Mouse (Mus musculus) hindbrain, postnatal 0 days (tissue): ENCODE measurements around the gene Psma7. TPM values are rescaled to one million over a fixed set of nuclear protein-coding genes. Genes with fewer than 3 reads are reported as not detected.

Source experiments
- ATAC-seq: fragments of 200-750 bp; cut with Nextera tagmentation; 2 replicates; pipeline ENCODE4 v1.8.0; 2017; ENCODE audit warnings: mild to moderate bottlenecking, moderate TSS enrichment, moderate library complexity
- DNase-seq: peaks from one replicate; pipeline ENCODE4 v3.0.0-alpha.2; 2015; ENCODE audit warnings: low spot score
- H3K27ac ChIP-seq: fragments of 300-500 bp; sonication (generic); 2 replicates; pipeline ENCODE4 v1.5.1; 2014; ENCODE audit warnings: mild to moderate bottlenecking
- H3K27me3 ChIP-seq: fragments of 300-500 bp; sonication (generic); 2 replicates; pipeline ENCODE4 v1.6.1; 2014; ENCODE audit warnings: low read length, mixed read lengths; ENCODE audit not compliant: insufficient read depth
- H3K36me3 ChIP-seq: fragments of 300-500 bp; sonication (generic); 2 replicates; pipeline ENCODE4 v1.6.1; 2014; ENCODE audit warnings: low read length, mixed read lengths; ENCODE audit not compliant: insufficient read depth
- H3K4me1 ChIP-seq: fragments of 300-500 bp; sonication (generic); 2 replicates; pipeline ENCODE4 v1.6.1; 2014; ENCODE audit warnings: antibody characterized with exemption, low read length, mixed read lengths; ENCODE audit not compliant: insufficient read depth
- H3K4me2 ChIP-seq: fragments of 300-500 bp; sonication (generic); 2 replicates; pipeline ENCODE4 v1.6.1; 2014; ENCODE audit warnings: low read depth, mild to moderate bottlenecking, low read length, moderate library complexity, mixed read lengths
- H3K4me3 ChIP-seq: fragments of 300-500 bp; sonication (generic); 2 replicates; pipeline ENCODE4 v1.5.1; 2014; ENCODE audit warnings: low read length
- H3K9ac ChIP-seq: fragments of 300-500 bp; sonication (generic); replicated peaks from 2 replicates; pipeline ENCODE4 v1.6.1; 2014; ENCODE audit warnings: mild to moderate bottlenecking, low read length, moderate library complexity, mixed read lengths
- H3K9me3 ChIP-seq: fragments of 300-500 bp; sonication (generic); 2 replicates; pipeline ENCODE4 v1.6.1; 2016; ENCODE audit warnings: low read length, mixed read lengths
- CTCF ChIP-seq: IDR thresholded peaks from 2 replicates; pipeline ENCODE4 v1.5.1; 2016; ENCODE audit warnings: antibody characterized with exemption, control low read depth, low read depth
- WGBS: fragments of 180-500 bp; shearing (Covaris S2); extraction: QIAGEN DNeasy Blood & Tissue Kit; methylation state at CpG from one replicate; pipeline ENCODE4 v1.1.7; 2014; 5-methylcytosine and 5-hydroxymethylcytosine counted together
- polyA plus RNA-seq: library from polyadenylated mRNA; unstranded; fragments of >200 nt; fragmentation: Nextera tagmentation; extraction: Ambion mirVana; gene quantifications from 2 replicates; pipeline ENCODE4 v1.2.1, GENCODE M21; 2015
- total RNA-seq: library from RNA; depleted of rRNA; stranded (reverse); fragments of >200 nt; gene quantifications from 2 replicates; pipeline ENCODE4 v1.2.3, GENCODE M21; 2014

Psma7 gene
- total and polyA plus RNA-seq, 2 experiments from 2014 or later, result 196 to 585 TPM

DNA sequence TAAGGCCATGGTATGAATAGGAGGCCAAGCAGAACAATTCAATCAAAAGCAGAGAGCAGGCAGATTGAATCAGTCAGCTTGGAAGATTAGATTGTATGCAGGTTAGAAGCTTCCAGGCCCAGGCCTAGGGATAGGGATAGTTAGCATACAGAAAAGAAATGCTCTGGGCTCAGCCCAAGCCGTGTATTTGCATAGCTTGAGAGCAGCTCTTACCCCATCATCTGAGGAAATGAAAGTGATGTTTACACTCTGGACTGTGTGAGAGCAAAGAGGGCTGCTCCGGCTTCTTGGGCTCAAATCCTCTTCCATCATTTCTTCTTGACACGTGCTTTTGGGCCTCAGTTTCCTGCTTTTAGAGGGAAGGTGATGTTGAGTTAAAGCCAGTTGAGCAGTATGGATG, 5.3 kb upstream of the Psma7 start:
- 80% methylated on average over 3 of the region's 3 CpGs for WGBS

DNA sequence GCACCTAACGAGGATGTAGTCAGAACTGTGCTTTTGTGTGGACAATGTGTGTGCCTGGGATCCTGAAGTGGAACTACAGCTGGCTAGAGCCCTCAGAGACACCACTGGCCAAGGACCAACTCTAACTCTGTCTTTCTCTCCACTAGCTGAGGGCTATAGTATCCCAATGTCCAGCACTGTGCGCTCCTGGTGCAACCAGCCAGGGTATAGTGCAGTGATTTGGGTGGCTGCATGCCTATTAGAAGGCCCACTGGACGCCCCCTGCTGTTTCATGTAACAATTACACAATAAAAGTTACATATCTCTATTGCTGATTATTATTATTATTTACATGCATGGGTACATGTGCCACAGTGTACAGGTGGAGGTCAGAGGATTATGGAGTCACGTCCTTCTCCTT, 3.0 kb upstream of the Psma7 start:
- WGBS, result 48% methylated on average over 4 of the region's 4 CpGs
- peaks cover 20% of the 10 kb centered on the region for H3K4me1 ChIP-seq
- no peaks in the 10 kb centered on the region for H3K27me3 ChIP-seq
- no peak overlapping the region for H3K9ac ChIP-seq
- H3K4me3 ChIP-seq, result no peak overlapping the region
- H3K4me2 ChIP-seq, result no peak overlapping the region
- no peaks in the 10 kb centered on the region for H3K36me3 ChIP-seq
- H3K27ac ChIP-seq, result no peak overlapping the region
- no peaks in the 10 kb centered on the region for H3K9me3 ChIP-seq
- DNase-seq, result peak; percentile 71
- TF ChIP-seq CTCF, result peak; percentile 67
- no peak for ATAC-seq

More for the DNA sequence above, 5.3 kb upstream of the Psma7 start:
- H3K27me3 ChIP-seq, result no peaks in the 10 kb centered on the region
- no peak for TF ChIP-seq CTCF
- H3K4me2 ChIP-seq, result no peak overlapping the region
- DNase-seq (no peak), ATAC-seq (no peak)
- no peak overlapping the region for H3K9ac ChIP-seq
- H3K4me3 ChIP-seq, result no peak overlapping the region
- H3K27ac ChIP-seq, result no peak overlapping the region
- H3K9me3 ChIP-seq, result no peaks in the 10 kb centered on the region
- H3K36me3 ChIP-seq, result no peaks in the 10 kb centered on the region
- H3K4me1 ChIP-seq, result peaks cover 11% of the 10 kb centered on the region

DNA sequence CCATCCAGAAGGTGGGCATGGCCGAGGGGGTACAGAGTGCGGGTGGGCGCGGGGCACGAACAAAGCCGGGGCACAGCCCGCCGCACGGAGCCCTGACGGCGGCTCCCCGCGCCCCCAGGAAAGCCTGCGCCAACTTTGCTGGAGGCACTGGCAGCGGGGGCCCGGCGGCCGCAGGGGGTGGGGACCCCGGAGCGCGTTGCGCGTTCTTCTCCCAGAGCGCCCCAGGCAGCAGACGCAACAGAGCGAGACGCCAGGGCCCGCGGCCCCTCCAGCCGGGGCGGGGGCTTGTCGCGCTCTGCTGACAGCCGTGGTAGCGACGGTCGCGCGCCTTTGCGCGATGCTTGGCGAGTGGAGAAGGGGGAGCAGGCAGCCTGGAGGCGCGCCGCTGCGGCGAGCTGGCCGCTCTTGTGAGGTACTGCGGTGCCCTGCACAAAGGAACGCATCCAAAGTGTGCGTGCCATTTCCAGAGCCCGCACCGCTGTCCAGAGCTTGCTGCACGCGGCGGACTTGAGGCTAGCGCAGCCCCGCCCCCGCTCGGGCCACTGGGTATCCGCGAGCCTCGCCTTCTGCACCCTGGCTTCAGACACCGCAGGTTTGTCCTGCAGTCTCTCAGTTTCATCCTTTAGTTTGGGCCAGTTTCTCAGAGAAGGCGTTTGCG, 754 bp upstream of the Psma7 start:
- H3K4me3 ChIP-seq, result peak overlapping the region; percentile 100
- no peaks in the 10 kb centered on the region for H3K27me3 ChIP-seq
- peak overlapping the region; percentile 78 for H3K9ac ChIP-seq
- peaks cover 20% of the 10 kb centered on the region for H3K4me1 ChIP-seq
- peak; percentile 86 for DNase-seq
- no peak for TF ChIP-seq CTCF
- H3K27ac ChIP-seq, result peak overlapping the region; percentile 95
- under 1% methylated on average over 58 of the region's 66 CpGs for WGBS
- H3K9me3 ChIP-seq, result no peaks in the 10 kb centered on the region
- peak; percentile 79 for ATAC-seq
- H3K4me2 ChIP-seq, result peak overlapping the region; percentile 70
- H3K36me3 ChIP-seq, result peaks cover 8% of the 10 kb centered on the region; the same call in 1 of the 2 replicates

DNA sequence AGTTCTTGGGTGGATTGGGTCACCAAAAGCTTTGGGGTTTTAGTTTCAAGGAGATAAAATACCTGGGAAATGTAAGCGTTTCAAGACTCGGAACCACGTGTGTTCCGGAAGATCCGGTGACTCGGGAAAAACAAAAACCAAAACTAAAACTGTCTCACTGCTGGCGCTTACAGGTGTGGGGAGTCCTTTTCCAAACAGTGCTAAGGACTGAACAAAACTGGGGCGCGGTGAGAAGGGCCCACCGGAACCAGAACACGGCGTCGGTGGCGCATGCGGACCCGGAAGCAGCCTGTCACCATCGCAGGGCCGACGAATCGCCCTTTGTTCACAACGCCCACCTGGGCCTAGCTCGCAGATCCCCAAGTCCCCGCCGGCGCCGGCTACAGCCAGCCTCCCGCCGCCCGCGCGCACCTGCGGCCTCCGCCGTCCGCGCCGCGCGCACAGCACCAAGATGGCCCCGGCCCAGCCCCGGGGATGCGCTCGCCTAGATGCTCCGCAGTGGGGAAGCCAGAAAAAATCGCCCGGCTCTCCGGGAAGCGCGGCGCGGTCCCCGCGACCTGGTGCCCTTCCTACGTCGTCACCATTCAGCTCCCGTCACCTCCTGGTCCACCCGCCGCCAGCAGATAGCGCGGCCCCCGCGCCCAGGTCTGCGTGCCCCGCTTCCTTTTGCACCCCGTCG, 517 bp downstream of the Psma7 start:
- ATAC-seq (peak; percentile 58), DNase-seq (peak; percentile 68)
- Histone ChIP-seq H3K4me1 (peaks cover 20% of the 10 kb centered on the region), H3K27ac (peak overlapping the region; percentile 95), H3K9ac (peak overlapping the region; percentile 78), H3K4me2 (peak overlapping the region; percentile 70), H3K9me3 (no peaks in the 10 kb centered on the region), H3K4me3 (peak overlapping the region; percentile 100), H3K36me3 (peaks cover 20% of the 10 kb centered on the region), H3K27me3 (no peaks in the 10 kb centered on the region)
- WGBS, result 2% methylated on average over 66 of the region's 66 CpGs
- no peak for TF ChIP-seq CTCF

DNA sequence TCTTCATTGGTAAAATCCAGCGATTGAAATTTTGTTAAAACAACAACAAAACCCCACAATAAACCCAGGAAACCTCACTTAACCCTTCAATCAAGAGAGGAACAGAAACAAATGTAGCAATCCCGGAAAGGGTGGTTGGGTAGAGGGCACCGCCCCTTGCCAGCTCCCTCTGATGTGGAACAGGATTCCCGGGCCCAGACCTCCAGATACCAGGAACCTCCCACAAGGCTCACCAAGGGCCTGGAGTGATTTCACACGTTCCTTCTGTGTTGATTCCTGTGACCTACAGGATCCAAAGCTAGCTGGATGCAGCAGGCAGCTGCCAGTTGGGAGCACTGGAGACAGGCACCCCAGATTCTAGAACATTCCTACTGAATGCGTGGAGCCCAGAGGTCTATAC, 1.8 kb downstream of the Psma7 start:
- peaks cover 20% of the 10 kb centered on the region for H3K4me1 ChIP-seq
- H3K4me2 ChIP-seq, result peak overlapping the region; percentile 70
- TF ChIP-seq CTCF, result no peak
- no peak overlapping the region; the same call in 1 of the 2 replicates for H3K4me3 ChIP-seq
- no peak overlapping the region for H3K27ac ChIP-seq
- WGBS, result 58% methylated on average over 6 of the region's 6 CpGs
- H3K27me3 ChIP-seq, result no peaks in the 10 kb centered on the region
- no peaks in the 10 kb centered on the region for H3K9me3 ChIP-seq
- ATAC-seq (no peak), DNase-seq (no peak)
- H3K36me3 ChIP-seq, result peaks cover 33% of the 10 kb centered on the region
- no peak overlapping the region for H3K9ac ChIP-seq

DNA sequence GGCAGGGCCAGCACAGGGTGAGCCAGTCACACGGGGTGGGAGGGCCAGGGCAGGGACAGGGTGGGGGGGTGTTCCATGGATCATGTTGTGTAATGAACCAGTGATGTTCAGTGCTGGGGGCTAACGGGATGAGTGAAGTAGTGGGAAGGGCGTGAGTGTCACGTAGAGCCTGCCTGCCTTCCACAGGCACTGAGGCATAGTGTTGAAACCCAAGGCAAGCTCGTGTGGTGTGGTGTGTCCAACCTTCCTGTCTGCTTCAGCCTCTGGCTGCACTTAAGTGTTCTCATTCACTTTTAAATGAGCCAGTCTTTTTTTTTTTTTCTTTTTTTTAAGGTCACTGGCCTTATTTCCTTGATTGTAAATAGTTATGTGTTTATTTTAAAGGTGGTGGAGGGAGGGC, 7.5 kb downstream of the Psma7 start:
- no peak for DNase-seq
- H3K4me3 ChIP-seq, result no peak overlapping the region
- H3K9ac ChIP-seq, result no peak overlapping the region
- H3K36me3 ChIP-seq, result peaks cover 79% of the 10 kb centered on the region
- no peaks in the 10 kb centered on the region for H3K27me3 ChIP-seq
- H3K4me1 ChIP-seq, result no peaks in the 10 kb centered on the region
- TF ChIP-seq CTCF, result no peak
- ATAC-seq, result no peak
- 62% methylated on average over 5 of the region's 5 CpGs for WGBS
- H3K27ac ChIP-seq, result no peak overlapping the region
- H3K9me3 ChIP-seq, result no peaks in the 10 kb centered on the region
- H3K4me2 ChIP-seq, result no peak overlapping the region

DNA sequence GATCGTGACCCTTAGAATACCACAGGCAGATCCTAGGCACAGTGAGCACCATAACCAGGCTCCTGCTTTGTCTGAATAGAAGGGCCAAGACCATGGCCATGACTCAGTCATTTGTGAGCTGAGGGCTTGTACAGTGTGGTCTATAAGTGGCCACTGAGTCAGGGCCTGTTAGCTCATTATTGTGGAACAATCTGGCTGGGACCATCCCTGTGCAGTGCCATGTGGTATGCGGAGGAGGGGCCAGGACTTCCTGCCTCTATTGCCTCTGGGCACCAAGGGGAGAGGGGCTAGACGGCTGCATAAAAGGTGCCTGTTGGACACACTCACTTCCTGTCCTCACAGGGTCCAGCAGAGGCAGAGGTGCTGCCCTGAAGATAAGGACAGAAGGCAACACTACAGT, 8.3 kb downstream of the Psma7 start:
- ATAC-seq (no peak; the same call in 1 of the 2 replicates), DNase-seq (no peak)
- no peaks in the 10 kb centered on the region for H3K9me3 ChIP-seq
- no peak overlapping the region for H3K4me3 ChIP-seq
- 66% methylated on average over 3 of the region's 3 CpGs for WGBS
- no peaks in the 10 kb centered on the region for H3K4me1 ChIP-seq
- no peaks in the 10 kb centered on the region for H3K27me3 ChIP-seq
- no peak overlapping the region for H3K4me2 ChIP-seq
- no peak overlapping the region for H3K9ac ChIP-seq
- no peak overlapping the region for H3K27ac ChIP-seq
- no peak for TF ChIP-seq CTCF
- H3K36me3 ChIP-seq, result peaks cover 86% of the 10 kb centered on the region
